Mouse (Mus musculus): ENCODE measurements around the gene Serinc1. TPM values are rescaled to one million over a fixed set of nuclear protein-coding genes. Genes with fewer than 3 reads are reported as not detected.

Gene Serinc1
- polyA plus RNA-seq (2014; fragmentation: Illumina TruSeq; extraction: RNeasy Lipid Tissue Mini Kit (QIAGEN cat#74804); ENCODE audit: low read depth, low replicate concordance): 162 TPM

DNA sequence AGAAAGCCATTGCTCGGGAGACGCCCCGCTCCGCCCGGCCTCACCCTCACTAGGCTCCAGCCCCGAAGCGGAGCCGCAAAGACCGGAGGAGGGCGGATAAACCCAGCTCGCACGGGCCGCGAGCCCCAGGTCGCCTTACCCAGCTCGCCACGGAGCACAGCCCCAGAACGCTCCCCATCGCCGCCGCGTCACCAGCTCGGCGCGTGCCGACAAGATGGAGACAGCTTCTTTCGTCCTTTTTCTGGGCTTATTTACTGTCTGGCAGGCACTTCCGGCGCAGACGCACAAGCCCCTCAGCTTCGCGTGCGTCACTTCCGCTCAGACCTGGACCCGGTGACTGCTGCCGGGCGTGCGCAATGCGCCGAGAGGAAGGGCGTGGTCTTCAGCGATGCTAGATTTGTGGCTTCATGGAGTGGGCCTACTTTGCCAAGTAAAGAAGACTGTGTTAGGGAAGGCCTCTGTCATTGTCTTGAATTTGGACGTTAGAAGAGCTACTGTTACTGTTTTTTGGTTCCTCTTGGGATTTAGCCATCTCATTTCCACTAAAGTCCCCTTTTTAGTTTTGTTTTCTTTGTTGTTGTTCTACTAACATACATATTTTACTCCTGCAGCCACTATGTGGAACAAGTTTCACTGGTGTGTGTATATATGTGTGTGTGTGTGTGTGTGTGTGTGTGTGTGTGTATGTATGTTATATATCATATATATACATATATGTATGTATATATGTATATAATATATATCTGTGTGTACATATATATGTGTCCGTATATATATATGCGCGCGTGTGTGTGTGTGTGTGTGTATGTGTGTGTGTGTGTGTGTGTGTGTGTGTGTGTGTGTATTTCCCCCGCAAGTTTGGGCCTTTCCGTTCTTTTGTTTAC is at the start of gene Serinc1:
Gene Serinc1, minus strand, starts transcription at position 313 of the 884 bp plus-strand sequence.

DNA sequence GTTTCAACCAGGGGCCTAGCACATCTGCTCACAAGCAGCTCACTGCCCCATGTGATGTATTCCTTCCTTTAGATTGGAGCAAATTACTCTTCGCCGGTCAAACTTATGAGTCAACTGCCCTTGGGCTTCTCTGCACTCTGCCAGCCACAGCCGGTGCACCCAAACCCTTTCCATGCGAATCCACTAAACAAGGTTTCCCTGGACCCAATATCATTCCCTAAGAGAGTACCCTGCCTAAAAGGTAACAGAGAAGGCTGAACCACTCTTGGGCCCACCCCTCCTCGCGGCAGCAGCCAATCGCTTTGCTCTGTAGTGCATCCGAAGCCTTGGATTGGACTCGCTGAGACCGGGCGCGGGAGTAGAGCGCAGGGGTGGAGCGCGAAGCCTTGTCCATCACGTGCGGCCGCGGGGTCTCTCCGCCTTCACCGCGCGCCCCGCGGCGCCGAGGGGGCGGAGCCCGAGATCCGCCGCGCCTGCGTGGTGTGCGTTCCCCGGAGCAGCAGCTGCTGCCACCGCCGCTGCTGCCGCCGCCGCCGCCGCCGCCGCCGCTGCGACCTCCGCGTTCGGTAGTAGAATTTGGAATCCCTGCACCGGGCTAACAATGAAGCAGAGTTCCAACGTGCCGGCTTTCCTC is 46.3 kb downstream of the Serinc1 start, which contains the start of gene Hsf2:
Gene Hsf2, plus strand, starts transcription at position 478 of the 634 bp plus-strand sequence.

Other genes starting within 250 kb of the Serinc1 start
- 13.5 TPM for gene Hsf2, start 46.1 kb downstream of the Serinc1 start, polyA plus RNA-seq (2014; fragmentation: Illumina TruSeq; extraction: RNeasy Lipid Tissue Mini Kit (QIAGEN cat#74804); ENCODE audit: low read depth, low replicate concordance)
- gene Pkib, start 99.5 kb upstream of the Serinc1 start, polyA plus RNA-seq (2014; fragmentation: Illumina TruSeq; extraction: RNeasy Lipid Tissue Mini Kit (QIAGEN cat#74804); ENCODE audit: low read depth, low replicate concordance): 12.7 TPM

Data from adipose tissue, adult 10 weeks (tissue).